Mouse (Mus musculus) brain, embryonic 14.5 days (tissue): ENCODE data around the gene Gm45194.

ENCODE experiments used
- CTCF ChIP-seq: fragments of 200-500 bp; IDR thresholded peaks from 2 replicates; pipeline ENCODE4 v1.5.1; 2012; ENCODE audit warnings: inconsistent platforms, mild to moderate bottlenecking, moderate library complexity, borderline replicate concordance; ENCODE audit not compliant: insufficient read depth, insufficient read length; ENCODE audit errors: extremely low read depth
- POLR2A ChIP-seq: fragments of 200-500 bp; IDR thresholded peaks from 2 replicates; pipeline ENCODE4 v1.6.1; 2012; ENCODE audit warnings: mild to moderate bottlenecking, inconsistent platforms, borderline replicate concordance; ENCODE audit not compliant: poor library complexity, insufficient read depth, insufficient read length, severe bottlenecking; ENCODE audit errors: extremely low read depth

DNA sequence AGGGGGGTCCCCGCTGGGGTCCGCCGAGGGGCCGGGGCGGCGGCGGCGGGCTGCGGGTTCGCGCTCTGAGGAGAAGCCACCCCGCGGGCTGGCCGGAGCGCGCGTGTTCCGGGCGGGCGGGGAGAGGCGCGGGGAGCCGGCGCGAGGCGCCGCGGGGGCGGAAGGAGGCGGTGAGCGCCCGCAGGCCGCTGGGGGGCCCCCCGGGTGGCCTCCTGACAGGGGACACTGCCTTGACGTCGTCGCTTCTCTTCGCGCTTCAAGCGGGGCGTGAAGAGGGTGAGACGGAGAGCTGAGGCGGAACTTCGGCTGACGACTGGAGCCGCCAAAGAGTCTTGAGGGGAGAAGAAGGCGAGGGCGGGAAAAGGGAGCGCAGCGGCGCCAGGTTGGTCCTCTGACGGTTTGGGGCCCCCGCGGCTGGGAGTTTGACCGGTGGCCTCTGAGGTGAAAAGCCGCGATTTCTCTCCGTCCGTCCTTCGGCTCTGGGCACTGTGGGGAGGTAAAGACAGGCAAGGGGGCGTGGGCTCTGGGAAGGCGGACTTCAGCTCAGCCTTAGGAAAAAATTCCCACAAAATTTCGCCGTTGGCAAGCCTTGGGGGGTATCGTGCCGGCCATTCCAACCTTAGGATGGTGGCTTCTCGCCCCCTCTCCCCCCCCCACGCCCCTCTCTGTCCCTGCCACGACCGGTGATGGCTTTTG, 4.0 kb downstream of the Gm45194 start:
- TF ChIP-seq CTCF, result no peak
- no peak for TF ChIP-seq POLR2A
